Mouse (Mus musculus): ENCODE measurements around the gene Lpin1. TPM values are rescaled to one million over a fixed set of nuclear protein-coding genes. Genes with fewer than 3 reads are reported as not detected.

Gene Lpin1
- polyA plus RNA-seq, 1 experiment: 0.89 TPM

GRCm38 (mm10) chr12:16615738-16616137 lies 5.0 kb upstream of the Lpin1 start:
- no peaks in the 10 kb centered on the region for H3K36me3 ChIP-seq (ENCODE audit: control insufficient read depth, insufficient read depth)
- no peak overlapping the region for H3K4me3 ChIP-seq (ENCODE audit: insufficient read depth, poor library complexity, severe bottlenecking)
- peaks cover 29% of the 10 kb centered on the region for H3K27me3 ChIP-seq (ENCODE audit: control insufficient read depth, insufficient read depth, insufficient read length)
- no peak for TF ChIP-seq USF1 (IDR thresholded peaks at IDR 0.05; ENCODE audit: low read depth)
- no peak for TF ChIP-seq MYOD1 (IDR thresholded peaks at IDR 0.05; ENCODE audit: control insufficient read depth, insufficient read length, low read depth)
- TF ChIP-seq MAX (IDR thresholded peaks at IDR 0.05): no peak
- TF ChIP-seq CEBPB (IDR thresholded peaks at IDR 0.05; ENCODE audit: low read depth): no peak
- TF ChIP-seq MYOG (IDR thresholded peaks at IDR 0.05; ENCODE audit: control insufficient read depth, extremely low read depth, insufficient read length): no peak
- no peak for TF ChIP-seq FOSL1 (IDR thresholded peaks at IDR 0.05; ENCODE audit: insufficient read depth, low read length, poor library complexity, severe bottlenecking)
- no peak for TF ChIP-seq CTCF (IDR thresholded peaks at IDR 0.05; ENCODE audit: control insufficient read depth, insufficient read depth, insufficient read length)
- no peak overlapping the region for H3ac ChIP-seq (ENCODE audit: control insufficient read depth, insufficient read length, low read depth)
- no peaks in the 10 kb centered on the region for H3K79me2 ChIP-seq (ENCODE audit: control insufficient read depth, insufficient read depth)
- no peaks in the 10 kb centered on the region for H3K79me3 ChIP-seq (ENCODE audit: low read depth)

- H3K4me3 ChIP-seq (ENCODE audit: insufficient read depth, poor library complexity, severe bottlenecking): no peak overlapping the region
- no peaks in the 10 kb centered on the region for H3K36me3 ChIP-seq (ENCODE audit: control insufficient read depth, insufficient read depth)
- H3K79me2 ChIP-seq (ENCODE audit: control insufficient read depth, insufficient read depth): no peaks in the 10 kb centered on the region
- no peak overlapping the region for H3ac ChIP-seq (ENCODE audit: control insufficient read depth, insufficient read length, low read depth)
- no peak for TF ChIP-seq FOSL1 (IDR thresholded peaks at IDR 0.05; ENCODE audit: insufficient read depth, low read length, poor library complexity, severe bottlenecking)
- no peak for TF ChIP-seq MAX (IDR thresholded peaks at IDR 0.05)
- TF ChIP-seq CEBPB (IDR thresholded peaks at IDR 0.05; ENCODE audit: low read depth): no peak
- TF ChIP-seq MYOD1 (IDR thresholded peaks at IDR 0.05; ENCODE audit: control insufficient read depth, insufficient read length, low read depth): no peak
- no peak for TF ChIP-seq USF1 (IDR thresholded peaks at IDR 0.05; ENCODE audit: low read depth)
- TF ChIP-seq CTCF (IDR thresholded peaks at IDR 0.05; ENCODE audit: control insufficient read depth, insufficient read depth, insufficient read length): no peak
- TF ChIP-seq MYOG (IDR thresholded peaks at IDR 0.05; ENCODE audit: control insufficient read depth, extremely low read depth, insufficient read length): no peak
- no peaks in the 10 kb centered on the region for H3K79me3 ChIP-seq (ENCODE audit: low read depth)
- H3K27me3 ChIP-seq (ENCODE audit: control insufficient read depth, insufficient read depth, insufficient read length): peaks cover 29% of the 10 kb centered on the region
Measured at GRCm38 (mm10) chr12:16614556-16614955, 3.8 kb upstream of the Lpin1 start.

GRCm38 (mm10) chr12:16605624-16606023 lies 5.1 kb downstream of the Lpin1 start:
- Histone ChIP-seq H3K79me2 (ENCODE audit: control insufficient read depth, insufficient read depth) (no peaks in the 10 kb centered on the region), H3ac (ENCODE audit: control insufficient read depth, insufficient read length, low read depth) (no peak overlapping the region), H3K36me3 (ENCODE audit: control insufficient read depth, insufficient read depth) (no peaks in the 10 kb centered on the region), H3K27me3 (ENCODE audit: control insufficient read depth, insufficient read depth, insufficient read length) (peaks cover 11% of the 10 kb centered on the region), H3K4me3 (ENCODE audit: insufficient read depth, poor library complexity, severe bottlenecking) (no peak overlapping the region), H3K79me3 (ENCODE audit: low read depth) (no peaks in the 10 kb centered on the region)
- TF ChIP-seq CEBPB (IDR thresholded peaks at IDR 0.05; ENCODE audit: low read depth): no peak
- TF ChIP-seq MYOG (IDR thresholded peaks at IDR 0.05; ENCODE audit: control insufficient read depth, extremely low read depth, insufficient read length): no peak
- no peak for TF ChIP-seq MAX (IDR thresholded peaks at IDR 0.05)
- no peak for TF ChIP-seq FOSL1 (IDR thresholded peaks at IDR 0.05; ENCODE audit: insufficient read depth, low read length, poor library complexity, severe bottlenecking)
- no peak for TF ChIP-seq CTCF (IDR thresholded peaks at IDR 0.05; ENCODE audit: control insufficient read depth, insufficient read depth, insufficient read length)
- no peak for TF ChIP-seq MYOD1 (IDR thresholded peaks at IDR 0.05; ENCODE audit: control insufficient read depth, insufficient read length, low read depth)
- no peak for TF ChIP-seq USF1 (IDR thresholded peaks at IDR 0.05; ENCODE audit: low read depth)

GRCm38 (mm10) chr12:16602271-16602670 lies 8.5 kb downstream of the Lpin1 start:
- no peak overlapping the region for H3K4me3 ChIP-seq (ENCODE audit: insufficient read depth, poor library complexity, severe bottlenecking)
- H3K27me3 ChIP-seq (ENCODE audit: control insufficient read depth, insufficient read depth, insufficient read length): peaks cover 20% of the 10 kb centered on the region
- no peaks in the 10 kb centered on the region for H3K79me3 ChIP-seq (ENCODE audit: low read depth)
- no peaks in the 10 kb centered on the region for H3K36me3 ChIP-seq (ENCODE audit: control insufficient read depth, insufficient read depth)
- TF ChIP-seq MYOG (IDR thresholded peaks at IDR 0.05; ENCODE audit: control insufficient read depth, extremely low read depth, insufficient read length): no peak
- no peak for TF ChIP-seq FOSL1 (IDR thresholded peaks at IDR 0.05; ENCODE audit: insufficient read depth, low read length, poor library complexity, severe bottlenecking)
- no peaks in the 10 kb centered on the region for H3K79me2 ChIP-seq (ENCODE audit: control insufficient read depth, insufficient read depth)
- H3ac ChIP-seq (ENCODE audit: control insufficient read depth, insufficient read length, low read depth): no peak overlapping the region

GRCm38 (mm10) chr12:16600374-16600773 lies 10.4 kb downstream of the Lpin1 start:
- H3K4me3 ChIP-seq (ENCODE audit: insufficient read depth, poor library complexity, severe bottlenecking): no peak overlapping the region
- H3K79me3 ChIP-seq (ENCODE audit: low read depth): no peaks in the 10 kb centered on the region
- no peaks in the 10 kb centered on the region for H3K79me2 ChIP-seq (ENCODE audit: control insufficient read depth, insufficient read depth)
- no peaks in the 10 kb centered on the region for H3K36me3 ChIP-seq (ENCODE audit: control insufficient read depth, insufficient read depth)
- H3ac ChIP-seq (ENCODE audit: control insufficient read depth, insufficient read length, low read depth): no peak overlapping the region
- TF ChIP-seq MYOG (IDR thresholded peaks at IDR 0.05; ENCODE audit: control insufficient read depth, extremely low read depth, insufficient read length) (no peak), MAX (IDR thresholded peaks at IDR 0.05) (no peak), FOSL1 (IDR thresholded peaks at IDR 0.05; ENCODE audit: insufficient read depth, low read length, poor library complexity, severe bottlenecking) (no peak), MYOD1 (IDR thresholded peaks at IDR 0.05; ENCODE audit: control insufficient read depth, insufficient read length, low read depth) (no peak), USF1 (IDR thresholded peaks at IDR 0.05; ENCODE audit: low read depth) (no peak), CTCF (IDR thresholded peaks at IDR 0.05; ENCODE audit: control insufficient read depth, insufficient read depth, insufficient read length) (no peak), CEBPB (IDR thresholded peaks at IDR 0.05; ENCODE audit: low read depth) (no peak)
- peaks cover 20% of the 10 kb centered on the region for H3K27me3 ChIP-seq (ENCODE audit: control insufficient read depth, insufficient read depth, insufficient read length)

GRCm38 (mm10) chr12:16599359-16599758 lies 11.4 kb downstream of the Lpin1 start:
- Histone ChIP-seq H3K79me2 (ENCODE audit: control insufficient read depth, insufficient read depth) (no peaks in the 10 kb centered on the region), H3K36me3 (ENCODE audit: control insufficient read depth, insufficient read depth) (no peaks in the 10 kb centered on the region), H3K79me3 (ENCODE audit: low read depth) (no peaks in the 10 kb centered on the region), H3K27me3 (ENCODE audit: control insufficient read depth, insufficient read depth, insufficient read length) (peaks cover 15% of the 10 kb centered on the region), H3K4me3 (ENCODE audit: insufficient read depth, poor library complexity, severe bottlenecking) (no peak overlapping the region), H3ac (ENCODE audit: control insufficient read depth, insufficient read length, low read depth) (no peak overlapping the region)
- TF ChIP-seq CTCF (IDR thresholded peaks at IDR 0.05; ENCODE audit: control insufficient read depth, insufficient read depth, insufficient read length) (no peak), CEBPB (IDR thresholded peaks at IDR 0.05; ENCODE audit: low read depth) (no peak), MAX (IDR thresholded peaks at IDR 0.05) (no peak), MYOD1 (IDR thresholded peaks at IDR 0.05; ENCODE audit: control insufficient read depth, insufficient read length, low read depth) (no peak), USF1 (IDR thresholded peaks at IDR 0.05; ENCODE audit: low read depth) (no peak), FOSL1 (IDR thresholded peaks at IDR 0.05; ENCODE audit: insufficient read depth, low read length, poor library complexity, severe bottlenecking) (no peak), MYOG (IDR thresholded peaks at IDR 0.05; ENCODE audit: control insufficient read depth, extremely low read depth, insufficient read length) (no peak)

Data from C2C12 (cell line).